Mouse (Mus musculus): Measurements from ENCODE around the gene 4930502E18Rik.
A peak's percentile ranks its signal among the peaks of the same experiment; 100 is the strongest.
"Not testable (repeated sequence)": the region's sequence is repeated elsewhere in the genome, so short reads cannot be mapped to it uniquely, and the experiment has no call there.

Gene 4930502E18Rik

GRCm38 (mm10) chrX:53724596-53724995, at the start of gene 4930502E18Rik:
Gene 4930502E18Rik (plus strand): TSS chrX:53724826.
- DNase-seq (ENCODE audit: inconsistent ontology term): no peak

- DNase-seq (ENCODE audit: inconsistent ontology term): not testable (repeated sequence)
Observed at GRCm38 (mm10) chrX:53676943-53677342, 47.7 kb upstream of the 4930502E18Rik start.

- DNase-seq (ENCODE audit: inconsistent ontology term): peak; percentile 0
Observed at GRCm38 (mm10) chrX:53682650-53683049, 42.0 kb upstream of the 4930502E18Rik start.

GRCm38 (mm10) chrX:53684676-53685075, 40.0 kb upstream of the 4930502E18Rik start:
- not testable (repeated sequence) for DNase-seq (ENCODE audit: inconsistent ontology term)

- DNase-seq (ENCODE audit: inconsistent ontology term): no peak
Observed at GRCm38 (mm10) chrX:53692065-53692464, 32.6 kb upstream of the 4930502E18Rik start.

GRCm38 (mm10) chrX:53693141-53693540, 31.5 kb upstream of the 4930502E18Rik start:
- DNase-seq (ENCODE audit: inconsistent ontology term): no peak

- DNase-seq (ENCODE audit: inconsistent ontology term): no peak
Observed at GRCm38 (mm10) chrX:53694008-53694777, 30.4 kb upstream of the 4930502E18Rik start.

- no peak for DNase-seq (ENCODE audit: inconsistent ontology term)
Observed at GRCm38 (mm10) chrX:53699225-53699624, 25.4 kb upstream of the 4930502E18Rik start.

- DNase-seq (ENCODE audit: inconsistent ontology term): no peak
Observed at GRCm38 (mm10) chrX:53702673-53703072, 22.0 kb upstream of the 4930502E18Rik start.

- no peak for DNase-seq (ENCODE audit: inconsistent ontology term)
Observed at GRCm38 (mm10) chrX:53715942-53716322, 8.7 kb upstream of the 4930502E18Rik start.

- DNase-seq (ENCODE audit: inconsistent ontology term): peak; percentile 33
Observed at GRCm38 (mm10) chrX:53716323-53717182, 8.1 kb upstream of the 4930502E18Rik start.

- DNase-seq (ENCODE audit: inconsistent ontology term): peak; percentile 51
Observed at GRCm38 (mm10) chrX:53728967-53729366, 4.3 kb downstream of the 4930502E18Rik start.

GRCm38 (mm10) chrX:53752851-53753250, 28.2 kb downstream of the 4930502E18Rik start:
- DNase-seq (ENCODE audit: inconsistent ontology term): no peak

GRCm38 (mm10) chrX:53757736-53758135, 33.1 kb downstream of the 4930502E18Rik start, which contains the start of gene 1700013H16Rik:
Gene 1700013H16Rik (minus strand): TSS chrX:53757831.
- no peak for DNase-seq (ENCODE audit: inconsistent ontology term)

- no peak for DNase-seq (ENCODE audit: inconsistent ontology term)
Observed at GRCm38 (mm10) chrX:53776276-53776675, 51.6 kb downstream of the 4930502E18Rik start, which contains the start of gene Zfp36l3. Gene Zfp36l3 (minus strand): TSS chrX:53776394.
